Mouse (Mus musculus) stomach, adult 2 months (tissue): ENCODE data around the gene Olfr463. TPM values are rescaled to one million over a fixed set of nuclear protein-coding genes. Genes with fewer than 3 reads are reported as not detected.

Source experiments
- polyA plus RNA-seq: library from polyadenylated mRNA; depleted of rRNA; stranded (reverse); fragments of >200 nt; gene quantifications from 2 replicates; pipeline ENCODE4 v1.2.3, GENCODE M21; 2012; rRNA removed

Gene Olfr463
- polyA plus RNA-seq, result not detected in 2 replicates

GRCm38 (mm10) chr11:87897287-87897686 is at the start of gene Olfr463:
Olfr463 (minus strand) TSS chr11:87897387.

DNA sequence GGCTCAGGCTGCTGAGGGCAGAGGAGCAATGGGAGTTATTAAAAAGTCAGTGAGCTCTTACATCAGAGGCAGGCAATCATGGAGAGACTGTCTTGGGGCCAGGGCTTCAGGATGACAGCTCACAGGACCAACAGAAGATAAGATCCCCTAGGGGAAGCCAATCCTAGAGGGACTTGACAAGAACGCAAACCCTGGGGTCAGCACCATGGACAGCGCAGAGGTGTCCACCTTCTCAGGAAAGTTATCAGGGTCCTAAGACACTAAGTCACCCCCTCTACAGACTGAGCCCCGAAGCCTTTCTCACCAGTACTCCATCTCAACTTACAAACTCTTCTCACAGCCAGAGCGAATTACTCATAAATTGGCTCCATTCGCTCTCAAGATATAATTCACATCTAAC is 23.8 kb upstream of the Olfr463 start, which contains the start of gene Olfr464:
Olfr464 (minus strand) TSS at position 2 of the 400 bp plus-strand sequence.

GRCm38 (mm10) chr11:87892168-87892567 is 5.0 kb downstream of the Olfr463 start, which contains the start of gene Olfr462:
Olfr462 (minus strand) TSS chr11:87892268.

DNA sequence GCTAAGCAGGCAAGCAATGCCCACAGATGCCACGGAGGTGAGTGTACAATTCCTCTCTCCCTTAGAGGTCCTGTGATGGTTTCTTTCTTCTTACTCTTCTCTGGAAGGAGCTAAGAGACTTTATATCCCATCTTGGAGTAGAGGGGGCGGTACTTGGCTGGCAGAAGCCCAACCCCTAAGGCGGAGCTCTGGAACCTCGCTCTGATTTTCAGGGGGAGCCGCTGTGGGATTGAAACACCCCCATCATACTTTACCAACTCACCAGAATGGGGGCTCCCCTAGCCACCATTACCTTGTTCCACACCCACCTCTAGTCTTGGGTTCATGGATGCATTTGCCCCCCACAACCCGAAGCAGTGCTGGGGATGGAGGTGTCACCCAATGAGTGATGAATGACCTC is 21.8 kb downstream of the Olfr463 start, which contains the start of gene Epx:
Epx (minus strand) TSS at position 101 of the 400 bp plus-strand sequence.

GRCm38 (mm10) chr11:87852690-87853596 is 44.2 kb downstream of the Olfr463 start, which contains the start of gene Mks1:
Mks1 (plus strand) TSS chr11:87853215.

Other genes with a start within 250 kb of the Olfr463 start
- 9.4 and 10.8 TPM in 2 replicates for gene Rnf43, start 234.7 kb downstream of the Olfr463 start, polyA plus RNA-seq
- 12.7 and 14.1 TPM in 2 replicates for gene Supt4a, start 159.8 kb downstream of the Olfr463 start, polyA plus RNA-seq
- 0.88 and 1.2 TPM in 2 replicates for gene Tspoap1, start 136.8 kb downstream of the Olfr463 start, polyA plus RNA-seq
- gene Mpo, start 103.8 kb downstream of the Olfr463 start, polyA plus RNA-seq, result 0.12 TPM in 1 of 2 replicates, not detected in the other
- 0.03 and 0.10 TPM in 2 replicates for gene Lpo, start 69.1 kb downstream of the Olfr463 start, polyA plus RNA-seq
- 3.6 and 4.6 TPM in 2 replicates for gene Mks1, start 44.2 kb downstream of the Olfr463 start, polyA plus RNA-seq
- not detected in 2 replicates for gene Epx, start 21.9 kb downstream of the Olfr463 start, polyA plus RNA-seq
- not detected in 2 replicates for gene Olfr462, start 5.1 kb downstream of the Olfr463 start, polyA plus RNA-seq
- not detected in 2 replicates for gene Olfr464, start 23.6 kb upstream of the Olfr463 start, polyA plus RNA-seq
- gene Dynll2, start 90.1 kb upstream of the Olfr463 start, polyA plus RNA-seq, result 36.3 and 56.7 TPM in 2 replicates
- gene Srsf1, start 150.0 kb upstream of the Olfr463 start, polyA plus RNA-seq, result 42.6 and 64.7 TPM in 2 replicates
- 4.4 and 4.7 TPM in 2 replicates for gene Vezf1, start 170.9 kb upstream of the Olfr463 start, polyA plus RNA-seq
- 16.0 and 24.3 TPM in 2 replicates for gene Cuedc1, start 200.7 kb upstream of the Olfr463 start, polyA plus RNA-seq